Mouse (Mus musculus): Measurements from ENCODE around the gene Gm42417.

DNA sequence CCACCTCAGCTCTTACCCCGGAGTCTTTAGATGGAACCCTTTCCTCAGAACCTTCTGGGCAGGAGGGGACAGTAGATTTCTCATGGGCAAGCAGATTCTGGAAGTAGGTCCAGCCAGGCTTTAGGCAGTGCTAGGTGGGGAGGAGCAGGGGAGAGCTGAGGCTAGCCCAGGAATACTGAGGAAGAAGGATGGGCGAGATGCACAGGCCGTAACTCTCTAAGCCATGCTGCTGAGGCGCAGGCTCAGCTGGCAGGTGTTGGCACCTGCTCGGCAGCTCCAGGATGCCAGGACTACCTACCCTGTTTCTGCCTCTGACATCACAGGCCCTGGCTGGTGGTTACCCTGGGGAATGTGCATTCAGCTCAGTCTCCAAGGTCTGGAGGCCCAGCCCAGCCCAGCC is 31.1 kb upstream of the Gm42417 start:
- TF ChIP-seq POLR2A (IDR thresholded peaks at IDR 0.05; ENCODE audit: borderline replicate concordance, extremely low read depth, low read depth, low read length) (no peak), CTCF (IDR thresholded peaks at IDR 0.05; ENCODE audit: insufficient read depth, low read length) (no peak)
